Mouse (Mus musculus) inflammation-experienced regulatory T-cells, adult 6 months (primary cell): ENCODE measurements around the gene Dock4. TPM values are rescaled to one million over a fixed set of nuclear protein-coding genes. Genes with fewer than 3 reads are reported as not detected.

Experiments used
- ATAC-seq: one replicate; pipeline ENCODE4 v1.8.0; 2017
- polyA plus RNA-seq, 3 experiments: library from polyadenylated mRNA; unstranded; fragments of 100-300 nt; shearing (Covaris generic); gene quantifications; one replicate each; pipeline ENCODE4 v1.2.1; 2017

Gene Dock4
- polyA plus RNA-seq, 3 experiments from 2014 or later = 0.79 to 1.2 (median 0.80) TPM

DNA sequence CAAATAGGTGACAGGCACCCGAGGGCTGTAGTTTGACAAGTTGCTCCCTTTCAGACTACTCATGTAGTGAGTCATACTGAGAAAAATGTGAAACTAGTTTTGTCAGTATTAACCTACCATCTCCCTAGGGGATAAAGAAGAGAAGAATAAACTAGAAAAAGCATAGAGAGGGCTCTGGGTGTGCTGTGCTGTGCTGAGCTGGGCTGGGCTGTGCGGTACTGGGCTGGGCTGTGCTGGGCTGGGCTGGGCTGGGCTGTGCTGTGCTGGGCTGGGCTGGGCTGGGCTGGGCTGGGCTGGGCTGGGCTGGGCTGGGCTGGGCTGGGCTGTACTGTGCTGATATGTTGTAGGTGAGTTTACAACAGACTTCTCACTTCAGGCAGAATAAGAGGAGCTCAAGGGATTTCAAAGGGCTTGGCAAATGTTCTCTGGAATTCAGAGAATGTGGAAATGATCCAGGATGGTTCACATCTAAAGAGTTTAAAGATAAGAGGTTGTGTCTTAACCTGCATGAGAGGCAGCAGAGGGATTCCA lies 442.6 kb downstream of the Dock4 start:
- ATAC-seq = no peak

DNA sequence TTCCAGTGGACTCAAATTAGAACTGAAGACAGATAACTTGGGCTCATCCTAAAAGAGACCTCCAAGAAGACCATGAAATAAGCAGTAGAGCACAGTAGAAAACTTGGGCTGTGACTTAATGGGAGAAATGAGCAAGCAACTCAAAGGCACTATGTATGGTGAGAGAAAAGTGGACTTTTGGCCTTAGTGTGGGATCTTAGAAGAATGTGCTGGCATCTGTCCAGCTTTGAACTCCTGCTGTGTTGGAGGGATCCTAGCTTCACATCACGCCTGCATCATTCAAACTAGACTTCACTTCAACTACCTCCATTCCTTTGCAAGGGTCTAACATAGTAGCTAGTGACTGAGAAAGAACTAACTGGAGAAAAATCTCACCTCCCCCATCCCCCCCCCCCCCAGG lies 443.1 kb downstream of the Dock4 start:
- no peak for ATAC-seq

DNA sequence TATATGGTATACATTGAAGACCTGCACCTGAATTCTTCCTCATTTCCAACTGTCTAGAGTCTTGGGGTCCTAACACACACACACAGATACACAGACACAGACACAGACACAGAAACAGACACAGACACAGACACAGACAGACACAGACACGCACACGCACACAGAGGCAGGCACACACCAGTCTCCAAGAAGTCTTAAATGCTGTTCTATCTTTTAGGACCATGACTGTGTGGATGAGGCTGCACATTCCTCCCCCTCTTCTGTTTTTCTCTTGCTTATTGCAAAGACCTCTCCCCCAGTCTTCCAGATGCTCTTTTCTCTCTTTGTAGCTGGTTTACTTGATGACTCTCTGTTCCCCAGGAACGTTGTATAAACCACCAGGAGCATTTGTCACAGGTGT lies 443.8 kb downstream of the Dock4 start:
- ATAC-seq = no peak

DNA sequence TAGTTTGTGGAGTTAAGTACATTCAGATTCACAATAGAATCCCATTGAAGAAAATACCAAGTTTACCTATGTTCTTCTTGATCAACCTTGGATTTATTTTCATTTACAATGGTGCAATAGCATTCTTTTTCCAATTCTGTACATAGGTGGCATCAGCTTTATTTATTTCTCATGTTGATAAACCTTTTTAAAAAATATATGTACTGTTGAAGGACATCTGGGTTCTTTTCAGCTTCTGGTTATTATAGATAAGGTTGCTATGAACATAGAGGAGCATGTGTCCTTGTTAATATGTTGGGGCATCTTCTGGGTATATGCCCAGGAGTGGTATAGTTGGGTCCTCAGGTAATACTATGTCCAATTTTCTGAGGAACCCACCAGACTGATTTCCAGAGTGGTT lies 445.4 kb downstream of the Dock4 start:
- no peak for ATAC-seq

DNA sequence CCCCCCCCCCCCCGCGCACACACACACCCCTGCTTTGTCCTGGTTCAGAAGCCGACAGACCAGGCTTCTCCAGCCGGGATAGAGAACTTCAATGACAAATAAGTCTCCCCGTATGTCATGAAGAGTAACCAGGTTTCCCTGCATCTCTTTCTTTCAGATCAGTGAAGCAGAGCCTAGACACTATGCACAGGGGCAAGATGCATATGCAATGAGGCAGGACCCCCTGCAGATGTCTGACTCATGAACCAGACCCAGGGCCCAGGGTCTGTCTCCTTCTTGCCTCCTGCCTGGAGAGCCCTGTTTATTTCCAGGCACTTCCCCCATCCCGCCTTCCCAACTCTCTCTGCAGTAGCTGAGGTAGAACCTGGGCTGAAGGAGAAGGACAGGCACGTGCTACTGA lies 448.0 kb downstream of the Dock4 start:
- ATAC-seq = no peak

DNA sequence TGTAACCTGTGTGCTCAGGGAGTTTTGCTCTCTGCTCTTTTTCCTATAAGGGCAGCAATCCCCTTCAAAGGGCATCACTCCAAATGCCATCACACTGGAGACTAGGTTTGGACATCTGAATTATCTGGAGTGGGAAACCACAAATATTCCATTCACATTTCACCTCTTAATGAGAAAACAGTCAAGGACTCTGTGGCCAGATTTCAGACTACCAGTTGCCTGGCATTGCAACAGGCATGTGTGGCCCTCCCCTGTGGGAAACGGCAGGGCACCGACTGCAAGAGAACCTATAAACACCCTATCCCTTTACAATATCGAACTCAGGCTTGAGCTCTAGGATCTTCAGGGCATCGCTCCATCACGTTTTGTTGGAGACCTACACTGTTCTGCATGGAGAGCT lies 448.9 kb downstream of the Dock4 start:
- ATAC-seq = no peak

Other genes starting within 250 kb of the Dock4 start
- gene Lsmem1, start 246.5 kb upstream of the Dock4 start, polyA plus RNA-seq = under 1 TPM in 1 of 3 experiments, not detected in 2; 0.38 TPM
- gene Ifrd1, start 197.4 kb upstream of the Dock4 start, polyA plus RNA-seq = 10 to 100 TPM; 45.9 to 75.8 (median 54.1) TPM
- gene Zfp277, start 50 bp upstream of the Dock4 start, polyA plus RNA-seq = 10 to 100 TPM; 32.8 to 38.7 (median 38.7) TPM